Mouse (Mus musculus): ENCODE results near the gene Susd2. TPM values are rescaled to one million over a fixed set of nuclear protein-coding genes. Genes with fewer than 3 reads are reported as not detected.

Susd2 gene
- polyA plus RNA-seq, 1 experiment from 2014 or later = 34.2 TPM

- Histone ChIP-seq H3K4me1 (ENCODE audit: insufficient read depth, low read length) (no peaks in the 10 kb centered on the region), H3K9ac (replicated peaks; ENCODE audit: low read length) (no peak overlapping the region), H3K27ac (ENCODE audit: low read length) (no peak overlapping the region), H3K36me3 (ENCODE audit: insufficient read depth, low read length) (no peaks in the 10 kb centered on the region), H3K4me2 (replicated peaks; ENCODE audit: low read depth, low read length) (no peak overlapping the region), H3K4me3 (ENCODE audit: low read length) (no peak overlapping the region), H3K27me3 (ENCODE audit: insufficient read depth, low read length) (no peaks in the 10 kb centered on the region), H3K9me3 (ENCODE audit: low read length) (no peaks in the 10 kb centered on the region)
- ATAC-seq (ENCODE audit: low FRiP score, low TSS enrichment) = no peak
- WGBS = 70% methylated on average over 13 of the region's 14 CpGs
Measured at GRCm38 (mm10) chr10:75633576-75634139, 10.2 kb downstream of the Susd2 start.

GRCm38 (mm10) chr10:75633048-75633447 lies 10.8 kb downstream of the Susd2 start:
- Histone ChIP-seq H3K4me3 (ENCODE audit: low read length) (no peak overlapping the region), H3K9ac (replicated peaks; ENCODE audit: low read length) (no peak overlapping the region), H3K4me2 (replicated peaks; ENCODE audit: low read depth, low read length) (no peak overlapping the region), H3K27ac (ENCODE audit: low read length) (no peak overlapping the region), H3K27me3 (ENCODE audit: insufficient read depth, low read length) (no peaks in the 10 kb centered on the region), H3K4me1 (ENCODE audit: insufficient read depth, low read length) (no peaks in the 10 kb centered on the region), H3K9me3 (ENCODE audit: low read length) (no peaks in the 10 kb centered on the region), H3K36me3 (ENCODE audit: insufficient read depth, low read length) (no peaks in the 10 kb centered on the region)
- no peak for ATAC-seq (ENCODE audit: low FRiP score, low TSS enrichment)
- WGBS = 74% methylated on average over 5 of the region's 5 CpGs

- H3K4me1 ChIP-seq (ENCODE audit: insufficient read depth, low read length) = no peaks in the 10 kb centered on the region
- H3K9ac ChIP-seq (replicated peaks; ENCODE audit: low read length) = no peak overlapping the region
- H3K4me3 ChIP-seq (ENCODE audit: low read length) = no peak overlapping the region
- no peak for ATAC-seq (ENCODE audit: low FRiP score, low TSS enrichment)
- H3K4me2 ChIP-seq (replicated peaks; ENCODE audit: low read depth, low read length) = no peak overlapping the region
- 43% methylated on average over 5 of the region's 5 CpGs for WGBS
- no peaks in the 10 kb centered on the region for H3K27me3 ChIP-seq (ENCODE audit: insufficient read depth, low read length)
- H3K36me3 ChIP-seq (ENCODE audit: insufficient read depth, low read length) = no peaks in the 10 kb centered on the region
- H3K9me3 ChIP-seq (ENCODE audit: low read length) = no peaks in the 10 kb centered on the region
- no peak overlapping the region for H3K27ac ChIP-seq (ENCODE audit: low read length)
Measured at GRCm38 (mm10) chr10:75632633-75633032, 11.2 kb downstream of the Susd2 start.

GRCm38 (mm10) chr10:75627490-75627889 lies 16.3 kb downstream of the Susd2 start:
- no peaks in the 10 kb centered on the region for H3K27me3 ChIP-seq (ENCODE audit: insufficient read depth, low read length)
- no peaks in the 10 kb centered on the region for H3K36me3 ChIP-seq (ENCODE audit: insufficient read depth, low read length)
- no peaks in the 10 kb centered on the region for H3K4me1 ChIP-seq (ENCODE audit: insufficient read depth, low read length)
- no peak for ATAC-seq (ENCODE audit: low FRiP score, low TSS enrichment)
- WGBS = 75% methylated on average over 3 of the region's 3 CpGs
- no peak overlapping the region for H3K4me3 ChIP-seq (ENCODE audit: low read length)
- H3K9me3 ChIP-seq (ENCODE audit: low read length) = no peaks in the 10 kb centered on the region
- H3K4me2 ChIP-seq (replicated peaks; ENCODE audit: low read depth, low read length) = no peak overlapping the region
- H3K9ac ChIP-seq (replicated peaks; ENCODE audit: low read length) = no peak overlapping the region
- H3K27ac ChIP-seq (ENCODE audit: low read length) = no peak overlapping the region

- H3K4me3 ChIP-seq (ENCODE audit: low read length) = no peak overlapping the region
- H3K36me3 ChIP-seq (ENCODE audit: insufficient read depth, low read length) = no peaks in the 10 kb centered on the region
- no peaks in the 10 kb centered on the region for H3K27me3 ChIP-seq (ENCODE audit: insufficient read depth, low read length)
- H3K9me3 ChIP-seq (ENCODE audit: low read length) = no peaks in the 10 kb centered on the region
- 70% methylated on average over 3 of the region's 3 CpGs for WGBS
- H3K4me1 ChIP-seq (ENCODE audit: insufficient read depth, low read length) = no peaks in the 10 kb centered on the region
- no peak overlapping the region for H3K27ac ChIP-seq (ENCODE audit: low read length)
- no peak overlapping the region for H3K4me2 ChIP-seq (replicated peaks; ENCODE audit: low read depth, low read length)
- no peak for ATAC-seq (ENCODE audit: low FRiP score, low TSS enrichment)
- H3K9ac ChIP-seq (replicated peaks; ENCODE audit: low read length) = no peak overlapping the region
Measured at GRCm38 (mm10) chr10:75626991-75627390, 16.8 kb downstream of the Susd2 start.

- Histone ChIP-seq H3K27ac (ENCODE audit: low read length) (no peak overlapping the region), H3K9me3 (ENCODE audit: low read length) (no peaks in the 10 kb centered on the region), H3K9ac (replicated peaks; ENCODE audit: low read length) (no peak overlapping the region), H3K4me2 (replicated peaks; ENCODE audit: low read depth, low read length) (no peak overlapping the region), H3K36me3 (ENCODE audit: insufficient read depth, low read length) (no peaks in the 10 kb centered on the region), H3K4me1 (ENCODE audit: insufficient read depth, low read length) (no peaks in the 10 kb centered on the region), H3K27me3 (ENCODE audit: insufficient read depth, low read length) (no peaks in the 10 kb centered on the region), H3K4me3 (ENCODE audit: low read length) (no peak overlapping the region)
- 54% methylated on average over 6 of the region's 6 CpGs for WGBS
- ATAC-seq (ENCODE audit: low FRiP score, low TSS enrichment) = no peak
Measured at GRCm38 (mm10) chr10:75625920-75626319, 17.9 kb downstream of the Susd2 start.

GRCm38 (mm10) chr10:75620818-75621217 lies 23.0 kb downstream of the Susd2 start:
- Histone ChIP-seq H3K27me3 (ENCODE audit: insufficient read depth, low read length) (no peaks in the 10 kb centered on the region), H3K9ac (replicated peaks; ENCODE audit: low read length) (no peak overlapping the region), H3K27ac (ENCODE audit: low read length) (no peak overlapping the region), H3K36me3 (ENCODE audit: insufficient read depth, low read length) (no peaks in the 10 kb centered on the region), H3K4me2 (replicated peaks; ENCODE audit: low read depth, low read length) (no peak overlapping the region), H3K4me3 (ENCODE audit: low read length) (no peak overlapping the region), H3K4me1 (ENCODE audit: insufficient read depth, low read length) (no peaks in the 10 kb centered on the region), H3K9me3 (ENCODE audit: low read length) (no peaks in the 10 kb centered on the region)
- WGBS = 47% methylated on average over 3 of the region's 3 CpGs
- ATAC-seq (ENCODE audit: low FRiP score, low TSS enrichment) = no peak

- Histone ChIP-seq H3K27me3 (ENCODE audit: insufficient read depth, low read length) (no peaks in the 10 kb centered on the region), H3K36me3 (ENCODE audit: insufficient read depth, low read length) (no peaks in the 10 kb centered on the region), H3K27ac (ENCODE audit: low read length) (no peak overlapping the region), H3K9ac (replicated peaks; ENCODE audit: low read length) (no peak overlapping the region), H3K4me3 (ENCODE audit: low read length) (no peak overlapping the region), H3K4me1 (ENCODE audit: insufficient read depth, low read length) (no peaks in the 10 kb centered on the region), H3K4me2 (replicated peaks; ENCODE audit: low read depth, low read length) (no peak overlapping the region), H3K9me3 (ENCODE audit: low read length) (no peaks in the 10 kb centered on the region)
- no peak for ATAC-seq (ENCODE audit: low FRiP score, low TSS enrichment)
- WGBS = 86% methylated on average over 4 of the region's 4 CpGs
Measured at GRCm38 (mm10) chr10:75616044-75616443, 27.8 kb downstream of the Susd2 start.

GRCm38 (mm10) chr10:75610486-75610885 lies 33.3 kb downstream of the Susd2 start:
- WGBS = 66% methylated on average over 7 of the region's 7 CpGs
- H3K9me3 ChIP-seq (ENCODE audit: low read length) = no peaks in the 10 kb centered on the region
- ATAC-seq (ENCODE audit: low FRiP score, low TSS enrichment) = no peak
- no peaks in the 10 kb centered on the region for H3K27me3 ChIP-seq (ENCODE audit: insufficient read depth, low read length)
- H3K36me3 ChIP-seq (ENCODE audit: insufficient read depth, low read length) = no peaks in the 10 kb centered on the region
- H3K27ac ChIP-seq (ENCODE audit: low read length) = no peak overlapping the region
- no peak overlapping the region for H3K9ac ChIP-seq (replicated peaks; ENCODE audit: low read length)
- no peak overlapping the region for H3K4me2 ChIP-seq (replicated peaks; ENCODE audit: low read depth, low read length)
- H3K4me1 ChIP-seq (ENCODE audit: insufficient read depth, low read length) = no peaks in the 10 kb centered on the region
- no peak overlapping the region for H3K4me3 ChIP-seq (ENCODE audit: low read length)

- WGBS = 80% methylated on average over 11 of the region's 11 CpGs
- no peak overlapping the region for H3K27ac ChIP-seq (ENCODE audit: low read length)
- H3K4me3 ChIP-seq (ENCODE audit: low read length) = no peak overlapping the region
- H3K9me3 ChIP-seq (ENCODE audit: low read length) = no peaks in the 10 kb centered on the region
- no peak for ATAC-seq (ENCODE audit: low FRiP score, low TSS enrichment)
- H3K36me3 ChIP-seq (ENCODE audit: insufficient read depth, low read length) = no peaks in the 10 kb centered on the region
- H3K27me3 ChIP-seq (ENCODE audit: insufficient read depth, low read length) = no peaks in the 10 kb centered on the region
- H3K9ac ChIP-seq (replicated peaks; ENCODE audit: low read length) = no peak overlapping the region
- no peak overlapping the region for H3K4me2 ChIP-seq (replicated peaks; ENCODE audit: low read depth, low read length)
- H3K4me1 ChIP-seq (ENCODE audit: insufficient read depth, low read length) = no peaks in the 10 kb centered on the region
Measured at GRCm38 (mm10) chr10:75608975-75609374, 34.8 kb downstream of the Susd2 start.
